Mouse (Mus musculus): ENCODE data around the gene Rnf150. TPM values are rescaled to one million over a fixed set of nuclear protein-coding genes. Genes with fewer than 3 reads are reported as not detected.

The Rnf150 gene
- total and polyA plus RNA-seq, 3 experiments, result not detected

DNA sequence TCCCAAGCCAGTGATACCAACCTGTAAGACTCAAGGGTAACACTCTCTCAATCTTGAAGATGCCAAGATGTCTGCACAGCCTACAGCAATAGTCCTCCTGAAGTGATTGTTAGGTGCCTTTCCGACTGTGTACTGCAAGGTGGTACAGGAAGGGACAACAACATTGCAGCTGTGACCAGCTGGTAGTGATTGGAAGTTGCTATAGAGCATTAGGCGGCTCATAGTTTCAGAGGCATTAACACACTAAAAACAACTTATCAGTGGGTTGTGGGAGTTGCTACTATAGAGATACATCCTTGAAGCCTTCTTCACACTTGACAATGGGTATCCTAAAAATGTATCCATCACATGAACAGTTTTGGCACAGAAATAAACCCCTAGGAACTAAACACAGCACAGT lies 33.6 kb downstream of the Rnf150 start:
- H3K4me3 ChIP-seq (ENCODE audit: control insufficient read depth in 1 of 2, insufficient read depth in 1 of 2, low read depth in 2 of 2, low read length in 2 of 2), result no peak overlapping the region
- no peak for DNase-seq (ENCODE audit: low read depth, low spot score)
- TF ChIP-seq TAL1 (IDR thresholded peaks at IDR 0.05; ENCODE audit: low read length) (no peak), POLR2AphosphoS5 (IDR thresholded peaks at IDR 0.05; ENCODE audit: borderline replicate concordance, low read depth, low read length) (no peak), SMC3 (IDR thresholded peaks at IDR 0.05; ENCODE audit: low read depth, low read length) (no peak), JUND (IDR thresholded peaks at IDR 0.05; ENCODE audit: low read depth, low read length) (no peak), TCF12 (IDR thresholded peaks at IDR 0.05; ENCODE audit: low read depth, low read length) (no peak), ELF1 (IDR thresholded peaks at IDR 0.05; ENCODE audit: low read depth, low read length) (no peak), UBTF (IDR thresholded peaks at IDR 0.05; ENCODE audit: borderline replicate concordance, insufficient read depth, low read depth, low read length) (no peak), MYB (IDR thresholded peaks at IDR 0.05; ENCODE audit: low read depth, low read length) (no peak), CTCF (IDR thresholded peaks at IDR 0.05 in 2 of 3, conservative IDR thresholded peaks at IDR 0.05 in 1 of 3; ENCODE audit: control insufficient read depth in 1 of 3, insufficient read depth in 1 of 3, low read depth in 2 of 3, low read length in 3 of 3, poor library complexity in 1 of 3, severe bottlenecking in 1 of 3) (no peak), ZC3H11A (IDR thresholded peaks at IDR 0.05; ENCODE audit: low read depth, low read length) (no peak), SIN3A (IDR thresholded peaks at IDR 0.05; ENCODE audit: low read length) (no peak), CHD2 (IDR thresholded peaks at IDR 0.05; ENCODE audit: low read length) (no peak), RCOR1 (IDR thresholded peaks at IDR 0.05; ENCODE audit: low read depth, low read length) (no peak), MXI1 (IDR thresholded peaks at IDR 0.05; ENCODE audit: low read depth, low read length) (no peak), BHLHE40 (IDR thresholded peaks at IDR 0.05; ENCODE audit: borderline replicate concordance, low read depth, low read length) (no peak), KAT2A (conservative IDR thresholded peaks at IDR 0.05; ENCODE audit: low read depth, low read length) (no peak), GABPA (IDR thresholded peaks at IDR 0.05; ENCODE audit: low read depth, low read length) (no peak), GATA1 (IDR thresholded peaks at IDR 0.05; ENCODE audit: low read depth, low read length) (no peak)

DNA sequence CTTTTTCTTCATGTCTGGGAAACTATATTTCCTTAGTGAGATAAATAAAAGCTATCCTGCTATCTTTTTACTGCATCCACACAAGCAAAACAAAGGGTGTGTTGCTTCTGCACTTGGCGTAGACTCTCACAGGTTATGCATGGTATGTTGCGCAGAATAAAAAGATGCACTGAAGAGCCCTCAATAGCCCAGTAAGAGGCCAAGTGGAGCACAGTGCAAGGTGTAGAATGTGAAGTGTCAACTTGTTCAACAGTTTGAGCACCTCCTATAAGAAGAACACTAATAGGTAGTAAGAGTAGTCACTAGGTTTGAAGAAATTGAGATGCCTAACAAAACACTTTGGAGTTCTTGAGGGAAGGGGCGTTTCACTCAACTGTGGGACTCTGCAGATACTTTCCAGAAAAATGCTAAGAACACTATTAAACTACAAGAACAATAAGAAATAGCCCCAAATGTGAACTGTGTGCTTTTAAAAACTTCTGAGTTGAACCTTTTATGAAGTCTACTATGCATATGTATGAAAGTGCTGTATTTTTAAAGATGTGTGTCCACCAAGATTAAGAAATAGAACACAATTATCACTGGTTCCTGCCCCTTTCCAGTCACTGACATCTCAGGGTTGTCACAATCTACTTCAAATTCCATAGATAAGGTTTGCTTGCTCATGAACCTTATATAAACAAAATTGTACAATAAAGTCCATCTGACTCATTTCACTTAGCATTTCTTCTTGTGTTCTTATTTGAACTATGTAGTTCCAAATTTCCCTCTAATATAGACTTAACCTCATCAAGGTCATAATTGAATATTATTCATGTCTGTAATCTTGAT lies 34.7 kb downstream of the Rnf150 start:
- no peak overlapping the region for H3K9ac ChIP-seq (ENCODE audit: control insufficient read depth, low read depth, low read length, poor library complexity, severe bottlenecking)
- TF ChIP-seq JUND (IDR thresholded peaks at IDR 0.05; ENCODE audit: low read depth, low read length), result no peak
- TF ChIP-seq GATA1 (IDR thresholded peaks at IDR 0.05; ENCODE audit: low read depth, low read length), result no peak
- TF ChIP-seq E2F4 (IDR thresholded peaks at IDR 0.05; ENCODE audit: borderline replicate concordance, low read depth, low read length), result no peak
- no peak for TF ChIP-seq ZC3H11A (IDR thresholded peaks at IDR 0.05; ENCODE audit: low read depth, low read length)
- no peak for TF ChIP-seq MXI1 (IDR thresholded peaks at IDR 0.05; ENCODE audit: low read depth, low read length)
- no peak for TF ChIP-seq POLR2AphosphoS5 (IDR thresholded peaks at IDR 0.05; ENCODE audit: borderline replicate concordance, low read depth, low read length)
- TF ChIP-seq USF1 (IDR thresholded peaks at IDR 0.05; ENCODE audit: low read depth, low read length), result no peak
- TF ChIP-seq HCFC1 (IDR thresholded peaks at IDR 0.05; ENCODE audit: low read depth, low read length), result no peak
- TF ChIP-seq SIN3A (IDR thresholded peaks at IDR 0.05; ENCODE audit: low read length), result no peak
- no peak for TF ChIP-seq RAD21 (IDR thresholded peaks at IDR 0.05; ENCODE audit: low read depth, low read length)
- TF ChIP-seq MAZ (IDR thresholded peaks at IDR 0.05; ENCODE audit: low read depth, low read length), result no peak
- no peak for TF ChIP-seq MEF2A (IDR thresholded peaks at IDR 0.05; ENCODE audit: extremely low read depth, insufficient replicate concordance, low read depth, low read length, poor library complexity, severe bottlenecking)
- no peak for TF ChIP-seq SMC3 (IDR thresholded peaks at IDR 0.05; ENCODE audit: low read depth, low read length)
- TF ChIP-seq POLR2A (IDR thresholded peaks at IDR 0.05; ENCODE audit: control insufficient read depth in 1 of 2, insufficient read depth in 1 of 2, low read depth in 1 of 2, low read length in 2 of 2, poor library complexity in 1 of 2), result no peak
- H3K9me3 ChIP-seq (replicated peaks; ENCODE audit: insufficient read depth, low read length), result no peaks in the 10 kb centered on the region
- no peaks in the 10 kb centered on the region for H3K36me3 ChIP-seq (ENCODE audit: control insufficient read depth in 1 of 2, insufficient read depth in 2 of 2, low read length in 2 of 2)
- H3K27me3 ChIP-seq (ENCODE audit: control insufficient read depth in 1 of 2, insufficient read depth in 2 of 2, low read length in 2 of 2), result no peaks in the 10 kb centered on the region
- no peak overlapping the region for H3K4me3 ChIP-seq (ENCODE audit: control insufficient read depth in 1 of 2, insufficient read depth in 1 of 2, low read depth in 2 of 2, low read length in 2 of 2)
- no peak for DNase-seq (ENCODE audit: low read depth, low spot score)
- H3K27ac ChIP-seq (ENCODE audit: control insufficient read depth, low read depth, low read length), result no peak overlapping the region
- H3K79me2 ChIP-seq (ENCODE audit: control insufficient read depth, insufficient read depth, low read length, poor library complexity), result no peaks in the 10 kb centered on the region
- no peaks in the 10 kb centered on the region for H3K4me1 ChIP-seq (ENCODE audit: control insufficient read depth in 1 of 2, insufficient read depth in 2 of 2, low read length in 2 of 2)

More for the DNA sequence above, 33.6 kb downstream of the Rnf150 start:
- Histone ChIP-seq H3K27me3 (ENCODE audit: control insufficient read depth in 1 of 2, insufficient read depth in 2 of 2, low read length in 2 of 2) (no peaks in the 10 kb centered on the region), H3K9ac (ENCODE audit: control insufficient read depth, low read depth, low read length, poor library complexity, severe bottlenecking) (no peak overlapping the region), H3K9me3 (replicated peaks; ENCODE audit: insufficient read depth, low read length) (no peaks in the 10 kb centered on the region), H3K27ac (ENCODE audit: control insufficient read depth, low read depth, low read length) (no peak overlapping the region), H3K36me3 (ENCODE audit: control insufficient read depth in 1 of 2, insufficient read depth in 2 of 2, low read length in 2 of 2) (no peaks in the 10 kb centered on the region), H3K79me2 (ENCODE audit: control insufficient read depth, insufficient read depth, low read length, poor library complexity) (no peaks in the 10 kb centered on the region), H3K4me1 (ENCODE audit: control insufficient read depth in 1 of 2, insufficient read depth in 2 of 2, low read length in 2 of 2) (no peaks in the 10 kb centered on the region)

Measured in MEL (cell line).